Mouse (Mus musculus): Measurements from ENCODE around the gene Syk. TPM values are rescaled to one million over a fixed set of nuclear protein-coding genes. Genes with fewer than 3 reads are reported as not detected.

The Syk gene
- total RNA-seq, 1 experiment: 13.3 TPM

GRCm38 (mm10) chr13:52569194-52569769 lies 13.7 kb upstream of the Syk start:
- H3K27ac ChIP-seq (ENCODE audit: insufficient read depth, low read depth, low read length, poor library complexity, severe bottlenecking): no peak overlapping the region
- no peak for DNase-seq (ENCODE audit: low read depth, low spot score)
- TF ChIP-seq ZC3H11A (IDR thresholded peaks at IDR 0.05; ENCODE audit: borderline replicate concordance, low read depth, low read length): no peak
- no peak for TF ChIP-seq HCFC1 (IDR thresholded peaks at IDR 0.05; ENCODE audit: borderline replicate concordance, insufficient read depth, low read length)
- TF ChIP-seq MAFK (IDR thresholded peaks at IDR 0.05; ENCODE audit: insufficient read depth, low read depth, low read length): no peak
- TF ChIP-seq ZNF384 (IDR thresholded peaks at IDR 0.05; ENCODE audit: low read depth, low read length): no peak
- no peak for TF ChIP-seq CHD2 (IDR thresholded peaks at IDR 0.05; ENCODE audit: low read depth, low read length)
- H3K9me3 ChIP-seq (ENCODE audit: control insufficient read depth, insufficient read depth, low read depth, low read length): no peaks in the 10 kb centered on the region
- H3K9ac ChIP-seq (ENCODE audit: insufficient read depth, low read depth, low read length, poor library complexity, severe bottlenecking): no peak overlapping the region
- no peaks in the 10 kb centered on the region for H3K36me3 ChIP-seq (ENCODE audit: control insufficient read depth, insufficient read depth, low read length, poor library complexity, severe bottlenecking)
- in situ Hi-C loops (cut with MboI; ENCODE audit: low sequenced_read_pairs in 2 of 2, unreplicated experiment in 2 of 2): no loop called here
- no peak overlapping the region for H3K4me3 ChIP-seq (ENCODE audit: insufficient read depth in 1 of 2, low read depth in 1 of 2, low read length in 2 of 2, poor library complexity in 1 of 2, severe bottlenecking in 1 of 2)
- H3K4me1 ChIP-seq (ENCODE audit: control insufficient read depth in 2 of 2, insufficient read depth in 2 of 2, low read length in 2 of 2, poor library complexity in 1 of 2): peaks cover 4 to 15% of the 10 kb centered on the region in 2 experiments

- Histone ChIP-seq H3K36me3 (ENCODE audit: control insufficient read depth, insufficient read depth, low read length, poor library complexity, severe bottlenecking) (no peaks in the 10 kb centered on the region), H3K9ac (ENCODE audit: insufficient read depth, low read depth, low read length, poor library complexity, severe bottlenecking) (no peak overlapping the region), H3K4me3 (ENCODE audit: insufficient read depth in 1 of 2, low read depth in 1 of 2, low read length in 2 of 2, poor library complexity in 1 of 2, severe bottlenecking in 1 of 2) (0 out of 4 replicates have a peak overlapping the region, but pooled peaks of 1 of the 2 experiments have one; percentile 23), H3K27ac (ENCODE audit: insufficient read depth, low read depth, low read length, poor library complexity, severe bottlenecking) (no peak overlapping the region), H3K9me3 (ENCODE audit: control insufficient read depth, insufficient read depth, low read depth, low read length) (no peaks in the 10 kb centered on the region), H3K4me1 (ENCODE audit: control insufficient read depth in 2 of 2, insufficient read depth in 2 of 2, low read length in 2 of 2, poor library complexity in 1 of 2) (peaks cover 4 to 15% of the 10 kb centered on the region in 2 experiments; a peak in 3 of 4 replicates)
- in situ Hi-C loops (cut with MboI; ENCODE audit: low sequenced_read_pairs in 2 of 2, unreplicated experiment in 2 of 2): no loop called here
- no peak for DNase-seq (ENCODE audit: low read depth, low spot score)
- TF ChIP-seq MAFK (IDR thresholded peaks at IDR 0.05; ENCODE audit: insufficient read depth, low read depth, low read length) (no peak), ZNF384 (IDR thresholded peaks at IDR 0.05; ENCODE audit: low read depth, low read length) (no peak), ZC3H11A (IDR thresholded peaks at IDR 0.05; ENCODE audit: borderline replicate concordance, low read depth, low read length) (no peak), CHD2 (IDR thresholded peaks at IDR 0.05; ENCODE audit: low read depth, low read length) (no peak), HCFC1 (IDR thresholded peaks at IDR 0.05; ENCODE audit: borderline replicate concordance, insufficient read depth, low read length) (no peak)
These were observed 12.7 kb upstream of the Syk start for GRCm38 (mm10) chr13:52570276-52570675.

GRCm38 (mm10) chr13:52571591-52572384 lies 11.2 kb upstream of the Syk start:
- Histone ChIP-seq H3K27ac (ENCODE audit: insufficient read depth, low read depth, low read length, poor library complexity, severe bottlenecking) (no peak overlapping the region), H3K4me1 (ENCODE audit: control insufficient read depth in 2 of 2, insufficient read depth in 2 of 2, low read length in 2 of 2, poor library complexity in 1 of 2) (peaks cover 4 to 7% of the 10 kb centered on the region in 2 experiments; a peak in 3 of 4 replicates), H3K9ac (ENCODE audit: insufficient read depth, low read depth, low read length, poor library complexity, severe bottlenecking) (no peak overlapping the region), H3K9me3 (ENCODE audit: control insufficient read depth, insufficient read depth, low read depth, low read length) (no peaks in the 10 kb centered on the region), H3K36me3 (ENCODE audit: control insufficient read depth, insufficient read depth, low read length, poor library complexity, severe bottlenecking) (no peaks in the 10 kb centered on the region), H3K4me3 (ENCODE audit: insufficient read depth in 1 of 2, low read depth in 1 of 2, low read length in 2 of 2, poor library complexity in 1 of 2, severe bottlenecking in 1 of 2) (no peak overlapping the region)
- TF ChIP-seq MAFK (IDR thresholded peaks at IDR 0.05; ENCODE audit: insufficient read depth, low read depth, low read length) (no peak), HCFC1 (IDR thresholded peaks at IDR 0.05; ENCODE audit: borderline replicate concordance, insufficient read depth, low read length) (no peak), ZC3H11A (IDR thresholded peaks at IDR 0.05; ENCODE audit: borderline replicate concordance, low read depth, low read length) (no peak), ZNF384 (IDR thresholded peaks at IDR 0.05; ENCODE audit: low read depth, low read length) (no peak), CHD2 (IDR thresholded peaks at IDR 0.05; ENCODE audit: low read depth, low read length) (no peak)
- in situ Hi-C loops (cut with MboI; ENCODE audit: low sequenced_read_pairs in 2 of 2, unreplicated experiment in 2 of 2): no loop called here
- no peak for DNase-seq (ENCODE audit: low read depth, low spot score)

GRCm38 (mm10) chr13:52572451-52573446 lies 10.2 kb upstream of the Syk start:
- TF ChIP-seq ZC3H11A (IDR thresholded peaks at IDR 0.05; ENCODE audit: borderline replicate concordance, low read depth, low read length): no peak
- TF ChIP-seq CHD2 (IDR thresholded peaks at IDR 0.05; ENCODE audit: low read depth, low read length): no peak
- TF ChIP-seq MAFK (IDR thresholded peaks at IDR 0.05; ENCODE audit: insufficient read depth, low read depth, low read length): no peak
- TF ChIP-seq ZNF384 (IDR thresholded peaks at IDR 0.05; ENCODE audit: low read depth, low read length): no peak
- no peak for TF ChIP-seq HCFC1 (IDR thresholded peaks at IDR 0.05; ENCODE audit: borderline replicate concordance, insufficient read depth, low read length)
- DNase-seq (ENCODE audit: low read depth, low spot score): peak; percentile 56
- H3K4me1 ChIP-seq (ENCODE audit: control insufficient read depth in 2 of 2, insufficient read depth in 2 of 2, low read length in 2 of 2, poor library complexity in 1 of 2): peaks cover 4 to 7% of the 10 kb centered on the region in 2 experiments; a peak in 3 of 4 replicates
- no peak overlapping the region for H3K9ac ChIP-seq (ENCODE audit: insufficient read depth, low read depth, low read length, poor library complexity, severe bottlenecking)
- no peak overlapping the region for H3K4me3 ChIP-seq (ENCODE audit: insufficient read depth in 1 of 2, low read depth in 1 of 2, low read length in 2 of 2, poor library complexity in 1 of 2, severe bottlenecking in 1 of 2)
- H3K27ac ChIP-seq (ENCODE audit: insufficient read depth, low read depth, low read length, poor library complexity, severe bottlenecking): no peak overlapping the region
- H3K9me3 ChIP-seq (ENCODE audit: control insufficient read depth, insufficient read depth, low read depth, low read length): no peaks in the 10 kb centered on the region
- in situ Hi-C loops (cut with MboI; ENCODE audit: low sequenced_read_pairs in 2 of 2, unreplicated experiment in 2 of 2): no loop called here
- no peaks in the 10 kb centered on the region for H3K36me3 ChIP-seq (ENCODE audit: control insufficient read depth, insufficient read depth, low read length, poor library complexity, severe bottlenecking)
